Mouse (Mus musculus): ENCODE data around the gene Ubxn4.
"Not testable (repeated sequence)": the region's sequence is repeated elsewhere in the genome, so short reads cannot be mapped to it uniquely, and the experiment has no call there.

Ubxn4 gene

GRCm38 (mm10) chr1:128243627-128243995 is at the start of gene Ubxn4:
Ubxn4 (plus strand) TSS chr1:128243964.
- no peak for DNase-seq (ENCODE audit: low read depth)

GRCm38 (mm10) chr1:128194011-128194410 is 49.8 kb upstream of the Ubxn4 start:
- DNase-seq (ENCODE audit: low read depth): peak; percentile 30

- no peak for DNase-seq (ENCODE audit: low read depth)
Observed at GRCm38 (mm10) chr1:128197353-128197752, 46.4 kb upstream of the Ubxn4 start.

GRCm38 (mm10) chr1:128213261-128213660 is 30.5 kb upstream of the Ubxn4 start:
- peak; percentile 50 for DNase-seq (ENCODE audit: low read depth)

GRCm38 (mm10) chr1:128221886-128222285 is 21.9 kb upstream of the Ubxn4 start:
- no peak for DNase-seq (ENCODE audit: low read depth)

GRCm38 (mm10) chr1:128223304-128223703 is 20.5 kb upstream of the Ubxn4 start:
- DNase-seq (ENCODE audit: low read depth): peak; percentile 31

GRCm38 (mm10) chr1:128235181-128235580 is 8.6 kb upstream of the Ubxn4 start:
- DNase-seq (ENCODE audit: low read depth): no peak

- peak; percentile 98 for DNase-seq (ENCODE audit: low read depth)
Observed at GRCm38 (mm10) chr1:128243996-128244726, 397 bp downstream of the Ubxn4 start.

GRCm38 (mm10) chr1:128244727-128245355 is 1.1 kb downstream of the Ubxn4 start:
- DNase-seq (ENCODE audit: low read depth): peak; percentile 34

- DNase-seq (ENCODE audit: low read depth): not testable (repeated sequence)
Observed at GRCm38 (mm10) chr1:128267061-128267460, 23.3 kb downstream of the Ubxn4 start.

GRCm38 (mm10) chr1:128270731-128271130 is 27.0 kb downstream of the Ubxn4 start:
- peak; percentile 80 for DNase-seq (ENCODE audit: low read depth)

- no peak for DNase-seq (ENCODE audit: low read depth)
Observed at GRCm38 (mm10) chr1:128275908-128276307, 32.1 kb downstream of the Ubxn4 start.

GRCm38 (mm10) chr1:128278563-128278962 is 34.8 kb downstream of the Ubxn4 start:
- DNase-seq (ENCODE audit: low read depth): no peak

GRCm38 (mm10) chr1:128281753-128282152 is 38.0 kb downstream of the Ubxn4 start:
- peak; percentile 33 for DNase-seq (ENCODE audit: low read depth)

- DNase-seq (ENCODE audit: low read depth): no peak
Observed at GRCm38 (mm10) chr1:128282924-128283323, 39.2 kb downstream of the Ubxn4 start.

GRCm38 (mm10) chr1:128284157-128284690 is 40.5 kb downstream of the Ubxn4 start:
- no peak for DNase-seq (ENCODE audit: low read depth)

GRCm38 (mm10) chr1:128285136-128285535 is 41.4 kb downstream of the Ubxn4 start:
- no peak for DNase-seq (ENCODE audit: low read depth)

- no peak for DNase-seq (ENCODE audit: low read depth)
Observed at GRCm38 (mm10) chr1:128290295-128290694, 46.5 kb downstream of the Ubxn4 start.

- DNase-seq (ENCODE audit: low read depth): no peak
Observed at GRCm38 (mm10) chr1:128293524-128293923, 49.8 kb downstream of the Ubxn4 start.

- DNase-seq (ENCODE audit: low read depth): no peak
Observed at GRCm38 (mm10) chr1:128295296-128295695, 51.5 kb downstream of the Ubxn4 start.

GRCm38 (mm10) chr1:128295717-128296528 is 52.2 kb downstream of the Ubxn4 start:
- no peak for DNase-seq (ENCODE audit: low read depth)

- DNase-seq (ENCODE audit: low read depth): no peak
Observed at GRCm38 (mm10) chr1:128303900-128304299, 60.1 kb downstream of the Ubxn4 start.
